Comparison of ENCODE assay signal across 8 mouse cellular contexts in the genomic region with DNA sequence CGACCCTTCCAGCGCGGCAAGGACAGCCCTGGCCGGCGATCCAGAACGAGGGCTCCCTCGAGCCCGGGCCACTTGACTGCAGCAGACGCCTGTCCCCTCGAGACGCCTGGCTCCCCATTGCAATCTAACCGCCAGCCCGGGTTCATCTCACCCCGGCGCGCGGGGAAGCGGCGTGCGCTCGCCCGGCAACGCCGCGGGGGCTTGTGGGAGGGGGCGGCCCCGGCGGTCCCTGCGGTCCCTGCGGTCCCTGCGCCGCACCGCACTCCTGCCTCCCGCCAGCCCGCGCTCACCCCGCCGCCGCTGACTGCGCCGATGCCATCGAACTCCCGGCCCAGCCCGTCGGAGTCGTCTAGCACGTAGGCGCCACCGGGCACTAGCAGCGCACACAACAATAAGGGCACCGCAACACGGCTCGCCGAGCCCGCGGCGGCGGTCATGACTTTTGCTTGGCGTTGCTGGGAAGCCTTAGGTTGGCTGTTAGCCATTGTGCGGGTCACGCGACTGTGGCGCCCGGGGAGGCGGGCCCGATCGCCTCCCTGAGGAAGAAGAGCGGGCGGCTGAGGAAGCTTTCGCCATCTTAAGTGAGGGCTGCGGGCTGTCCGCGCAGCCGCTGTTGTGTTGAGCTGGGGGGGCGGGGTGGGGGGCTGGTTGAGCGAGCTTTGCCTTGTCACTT. TPM values are rescaled to one million over a fixed set of nuclear protein-coding genes. Genes with fewer than 3 reads are reported as not detected.
DNase-seq lines count a peak whose midpoint lies in the region; ATAC-seq and TF ChIP-seq lines count a peak whose summit lies in the region.

A gene (minus strand): TSS at position 615 of the 673 bp plus-strand sequence.

- peak within 1 kb of the TSS; percentile 63 for H3K27ac ChIP-seq in cerebellum, adult 2 months (ENCODE audit: insufficient read depth, low read length)
- peak within 1 kb of the TSS; percentile 95 for H3K27ac ChIP-seq in forebrain, postnatal 0 days (ENCODE audit: low read depth, low read length)
- H3K27ac ChIP-seq in neural tube, embryonic 14.5 days (ENCODE audit: low read depth, low read length) = peak within 1 kb of the TSS; percentile 97
- H3K27ac ChIP-seq in testis, adult 2 months (ENCODE audit: control insufficient read depth, insufficient read depth, low read depth, low read length) = peak within 1 kb of the TSS; percentile 99

- peak; percentile 21; the same call in 1 of the 2 replicates for TF ChIP-seq POLR2A in cerebellum, adult 2 months (IDR thresholded peaks at IDR 0.05; ENCODE audit: borderline replicate concordance, insufficient read depth, low read length)
- TF ChIP-seq POLR2A in testis, adult 2 months (IDR thresholded peaks at IDR 0.05; ENCODE audit: control insufficient read depth, low read depth, low read length) = peak; percentile 67; the same call in 1 of the 2 replicates

- peak; percentile 93 for DNase-seq in G1E (ENCODE audit: low spot score)
- peak; percentile 90 to 93 for DNase-seq in cerebellum, adult 2 months
- DNase-seq in forebrain, postnatal 0 days = peak; percentile 94
- peak; percentile 92 to 93 for DNase-seq in heart, postnatal 36 days
- DNase-seq in layer of hippocampus, adult 18-20 months (ENCODE audit: low spot score in 2 of 2) = peak; percentile 84 to 92
- peak; percentile 89 to 91 for DNase-seq in lung, adult 18-20 months

- intact Hi-C loops in heart, postnatal 36 days (cut with DNase I) = no loop called here

- ATAC-seq in G1E (ENCODE audit: extremely low read depth, insufficient number of reproducible peaks, low FRiP score, poor library complexity, severe bottlenecking) = peak; percentile 50; the same call in 1 of the 2 replicates
- ATAC-seq in forebrain, postnatal 0 days = peak; percentile 95
- ATAC-seq in neural tube, embryonic 14.5 days (ENCODE audit: low read depth) = peak; percentile 95

- H3K9me3 ChIP-seq in G1E (replicated peaks) = no peaks in the 10 kb centered on the region
- H3K9me3 ChIP-seq in forebrain, postnatal 0 days (ENCODE audit: low read length) = no peaks in the 10 kb centered on the region
- no peaks in the 10 kb centered on the region for H3K9me3 ChIP-seq in neural tube, embryonic 14.5 days (ENCODE audit: control insufficient read depth, low read length)

- H3K4me1 ChIP-seq in G1E (ENCODE audit: insufficient read depth, low read depth, low read length) = peaks cover 73% of the 10 kb centered on the region
- H3K4me1 ChIP-seq in cerebellum, adult 2 months (ENCODE audit: control insufficient read depth, insufficient read depth, low read length) = no peaks in the 10 kb centered on the region; the same call in 1 of the 2 replicates
- no peaks in the 10 kb centered on the region for H3K4me1 ChIP-seq in forebrain, postnatal 0 days (ENCODE audit: insufficient read depth)
- no peaks in the 10 kb centered on the region for H3K4me1 ChIP-seq in neural tube, embryonic 14.5 days (ENCODE audit: control insufficient read depth, insufficient read depth, low read length)
- peaks cover 1% of the 10 kb centered on the region; the same call in 1 of the 2 replicates for H3K4me1 ChIP-seq in testis, adult 2 months (ENCODE audit: control insufficient read depth, insufficient read depth, low read length)

- no peaks in the 10 kb centered on the region for H3K27me3 ChIP-seq in G1E (ENCODE audit: insufficient read depth, low read length)
- no peaks in the 10 kb centered on the region for H3K27me3 ChIP-seq in cerebellum, adult 2 months (ENCODE audit: control insufficient read depth, insufficient read depth, low read length)
- no peaks in the 10 kb centered on the region for H3K27me3 ChIP-seq in forebrain, postnatal 0 days (ENCODE audit: insufficient read depth, low read length)
- H3K27me3 ChIP-seq in neural tube, embryonic 14.5 days (ENCODE audit: control insufficient read depth, insufficient read depth, low read length) = no peaks in the 10 kb centered on the region
- no peaks in the 10 kb centered on the region for H3K27me3 ChIP-seq in testis, adult 2 months (ENCODE audit: control insufficient read depth, insufficient read depth, low read length)

- H3K4me3 ChIP-seq in G1E (ENCODE audit: low read depth, low read length) = peak within 1 kb of the TSS; percentile 86
- H3K4me3 ChIP-seq in cerebellum, adult 2 months (replicated peaks; ENCODE audit: insufficient read depth, low read depth, low read length) = peak within 1 kb of the TSS; percentile 62
- peak within 1 kb of the TSS; percentile 89 for H3K4me3 ChIP-seq in forebrain, postnatal 0 days (ENCODE audit: low read depth, low read length)
- H3K4me3 ChIP-seq in neural tube, embryonic 14.5 days (ENCODE audit: low read depth, low read length) = peak within 1 kb of the TSS; percentile 82
- H3K4me3 ChIP-seq in testis, adult 2 months (ENCODE audit: control insufficient read depth, low read depth, low read length) = peak within 1 kb of the TSS; percentile 99

- peak within 1 kb of the TSS; percentile 71 for H3K4me2 ChIP-seq in forebrain, postnatal 0 days (ENCODE audit: low read depth)
- H3K4me2 ChIP-seq in neural tube, embryonic 14.5 days (ENCODE audit: low read depth, low read length) = peak within 1 kb of the TSS; percentile 53

- H3K36me3 ChIP-seq in G1E (replicated peaks) = peaks cover 23% of the 10 kb centered on the region
- H3K36me3 ChIP-seq in forebrain, postnatal 0 days (ENCODE audit: insufficient read depth) = 0 out of 2 replicates have a peak, but pooled peaks cover 4% of the 10 kb centered on the region
- H3K36me3 ChIP-seq in neural tube, embryonic 14.5 days (ENCODE audit: control insufficient read depth, insufficient read depth, low read length) = no peaks in the 10 kb centered on the region
- H3K36me3 ChIP-seq in testis, adult 2 months (ENCODE audit: control insufficient read depth, insufficient read depth, low read length) = peaks cover 2% of the 10 kb centered on the region; the same call in 1 of the 2 replicates

- H3K9ac ChIP-seq in forebrain, postnatal 0 days = peak within 1 kb of the TSS; percentile 97
- H3K9ac ChIP-seq in neural tube, embryonic 14.5 days (replicated peaks; ENCODE audit: low read depth, low read length) = peak within 1 kb of the TSS; percentile 83

- no peak for TF ChIP-seq CTCF in G1E (IDR thresholded peaks at IDR 0.05; ENCODE audit: low read depth, low read length)
- TF ChIP-seq CTCF in cerebellum, adult 2 months (IDR thresholded peaks at IDR 0.05; ENCODE audit: borderline replicate concordance, insufficient read depth, low read depth, low read length) = no peak
- TF ChIP-seq CTCF in forebrain, postnatal 0 days (IDR thresholded peaks at IDR 0.05; ENCODE audit: low read depth) = no peak
- TF ChIP-seq CTCF in testis, adult 2 months (IDR thresholded peaks at IDR 0.05; ENCODE audit: control insufficient read depth, insufficient read depth, insufficient replicate concordance, low read depth, low read length) = no peak

- 1% methylated on average over 76 of the region's 76 CpGs for WGBS in cerebellum, adult 2 months
- under 1% methylated on average over 76 of the region's 76 CpGs for WGBS in forebrain, postnatal 0 days
- 0% methylated on average over 68 of the region's 76 CpGs for WGBS in neural tube, embryonic 14.5 days

RNA-seq across cellular contexts. Expression of the gene that starts here (rescaled TPM):
- total RNA-seq in G1E (2014; fragmentation: Nextera tagmentation) = 120 and 131 TPM in 2 replicates
- total RNA-seq in G1E (2017) = 143 and 174 TPM in 2 replicates
- 9.3 and 10.1 TPM in 2 replicates for polyA plus RNA-seq in G1E (2012)
- 21.8 and 22.9 TPM in 2 replicates for polyA plus RNA-seq in cerebellum, adult 2 months (2012; rRNA removed)
- total RNA-seq in forebrain, postnatal 0 days (2014; rRNA removed) = 10.5 and 15.3 TPM in 2 replicates
- polyA plus RNA-seq in forebrain, postnatal 0 days (2015; fragmentation: Nextera tagmentation; extraction: Ambion mirVana) = 6.4 and 10.2 TPM in 2 replicates
- total RNA-seq in heart, postnatal 36 days (2021) = 1 to 10 TPM; 7.3 to 8.5 TPM
- 10 to 100 TPM; 21.7 to 23.4 TPM for total RNA-seq in layer of hippocampus, adult 18-20 months (2021)
- 14.3 and 15.6 TPM in 2 replicates for polyA plus RNA-seq in neural tube, embryonic 14.5 days (2014; fragmentation: Nextera tagmentation; extraction: Ambion mirVana)
- 28.0 and 38.2 TPM in 2 replicates for polyA plus RNA-seq in testis, adult 2 months (2012; rRNA removed)

Comparison
In these comparisons a context has a peak if more than half of its experiments do, and no peak if none do; other contexts are left out.
1. Peak in every context shown above with its lines: DNase-seq, ATAC-seq, H3K4me3 ChIP-seq and H3K27ac ChIP-seq.